Mouse (Mus musculus): Measurements from ENCODE around the gene Vmn1r191. TPM values are rescaled to one million over a fixed set of nuclear protein-coding genes. Genes with fewer than 3 reads are reported as not detected.
"Not testable (repeated sequence)": the region's sequence is repeated elsewhere in the genome, so short reads cannot be mapped to it uniquely, and the experiment has no call there.

The Vmn1r191 gene
- total RNA-seq (2021): not detected
- long read RNA-seq: 0 reads

- no peak for DNase-seq (ENCODE audit: low spot score in 2 of 2)
Measured at GRCm38 (mm10) chr13:22183869-22184268, at the start of gene Vmn1r191. Vmn1r191 (minus strand) TSS chr13:22183969.

DNA sequence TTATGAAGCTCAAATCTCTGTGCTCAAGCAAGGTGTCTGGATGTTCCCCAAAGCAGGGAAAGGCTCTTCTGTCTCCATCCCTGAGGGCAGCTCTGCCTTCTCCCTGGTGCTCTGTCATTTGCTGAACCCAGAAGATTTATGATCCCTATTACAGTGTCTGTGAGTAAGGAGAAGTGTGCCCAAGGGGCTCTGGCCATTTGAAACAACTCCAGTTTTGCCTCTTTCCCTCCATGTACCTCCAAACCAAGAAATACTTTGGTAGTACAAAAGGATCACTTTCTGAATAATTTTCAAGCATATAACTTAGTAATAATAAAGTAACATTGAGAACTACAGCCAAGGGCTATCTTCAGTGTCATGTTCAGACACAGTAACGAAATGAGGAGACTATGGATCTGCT, 39.3 kb upstream of the Vmn1r191 start, which contains the start of gene Vmn1r193:
TSS of gene Vmn1r193 (minus strand) at position 101 of the 400 bp plus-strand sequence.
- DNase-seq (ENCODE audit: low spot score in 2 of 2): not testable (repeated sequence)

GRCm38 (mm10) chr13:22192756-22193155, 9.0 kb upstream of the Vmn1r191 start:
- DNase-seq (ENCODE audit: low spot score in 2 of 2): not testable (repeated sequence)

- DNase-seq (ENCODE audit: low spot score in 2 of 2): no peak
Measured at GRCm38 (mm10) chr13:22191041-22191440, 7.3 kb upstream of the Vmn1r191 start, which contains the start of gene Vmn1r192. Vmn1r192 (minus strand) TSS chr13:22191141.

- no peak for DNase-seq (ENCODE audit: low spot score in 2 of 2)
Measured at GRCm38 (mm10) chr13:22190385-22190784, 6.6 kb upstream of the Vmn1r191 start.

- DNase-seq (ENCODE audit: low spot score in 2 of 2): no peak
Measured at GRCm38 (mm10) chr13:22189313-22189712, 5.5 kb upstream of the Vmn1r191 start.

GRCm38 (mm10) chr13:22168416-22168815, 15.4 kb downstream of the Vmn1r191 start:
- no peak for DNase-seq (ENCODE audit: low spot score in 2 of 2)

DNA sequence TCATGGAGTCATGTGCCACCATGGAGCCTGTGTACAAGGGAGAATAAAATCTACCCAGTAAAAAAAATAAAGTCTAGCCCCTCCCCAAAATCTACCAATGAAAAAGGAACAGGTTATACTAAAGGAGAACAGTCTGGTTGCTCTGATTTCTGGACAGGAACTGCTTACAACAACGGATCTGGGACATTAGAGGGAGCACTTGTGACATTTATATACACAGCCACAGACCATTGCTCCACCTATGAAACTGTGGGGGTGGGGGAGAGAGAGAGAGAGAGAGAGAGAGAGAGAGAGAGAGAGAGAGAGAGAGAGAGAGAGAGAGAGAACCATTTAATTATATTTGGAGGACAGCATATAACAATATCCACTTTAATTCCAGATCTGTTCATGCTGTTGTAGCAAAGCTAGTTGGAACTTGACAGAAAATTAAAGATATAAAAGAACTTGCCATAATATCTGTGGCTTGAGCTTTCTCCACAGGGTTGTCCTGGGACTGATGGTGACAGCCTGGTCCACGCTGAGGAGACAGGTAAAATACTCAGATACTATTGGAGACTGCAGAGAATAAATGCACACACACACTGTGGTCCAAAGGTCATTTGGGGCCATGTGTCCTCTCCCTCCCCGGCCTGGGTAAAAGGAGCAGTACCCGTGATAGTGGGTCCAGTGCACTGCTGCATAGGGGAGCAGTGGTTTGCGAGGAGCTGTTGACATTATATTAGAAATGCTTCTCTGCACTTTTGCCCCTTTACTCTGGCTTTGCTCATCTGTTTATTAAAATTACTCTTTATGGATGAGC, 47.1 kb downstream of the Vmn1r191 start:
- DNase-seq (ENCODE audit: low spot score in 2 of 2): not testable (repeated sequence)

Small RNA genes within 50 kb of the gene (microRNA-seq; reads per million reads assigned to microRNA genes)
- gene Gm23282: 0 reads per million in 2 experiments
- gene Gm25084: 0 reads per million in 2 experiments

Other genes with a start within 250 kb of the Vmn1r191 start
- 1 to 10 TPM; 5.1 to 6.0 TPM for gene Zfp184, start 238.9 kb downstream of the Vmn1r191 start, total RNA-seq (2021)
- gene Pom121l2, start 202.8 kb downstream of the Vmn1r191 start, total RNA-seq (2021): under 1 TPM; 0.22 to 0.23 TPM
- gene Prss16, start 174.2 kb downstream of the Vmn1r191 start, total RNA-seq (2021): not detected
- 10 to 100 TPM; 64.1 to 78.6 TPM for gene Hist1h2ah, start 148.4 kb downstream of the Vmn1r191 start, total RNA-seq (2021)
- 10 to 100 TPM; 73.9 to 80.0 TPM for gene Hist1h2bk, start 148.1 kb downstream of the Vmn1r191 start, total RNA-seq (2021)
- gene Hist1h4i, start 142.6 kb downstream of the Vmn1r191 start, total RNA-seq (2021): 10 to 100 TPM; 51.2 to 53.7 TPM
- 10 to 100 TPM; 33.8 to 36.8 TPM for gene Hist1h2ag, start 141.0 kb downstream of the Vmn1r191 start, total RNA-seq (2021)
- gene Hist1h2bj, start 140.8 kb downstream of the Vmn1r191 start, total RNA-seq (2021): 10 to 100 TPM; 29.4 to 36.1 TPM
- gene Vmn1r188, start 99.5 kb downstream of the Vmn1r191 start, total RNA-seq (2021): not detected
- gene Vmn1r189, start 78.1 kb downstream of the Vmn1r191 start, total RNA-seq (2021): not detected
- not detected for gene Vmn1r192, start 7.2 kb upstream of the Vmn1r191 start, total RNA-seq (2021)
- gene Vmn1r193, start 39.2 kb upstream of the Vmn1r191 start, total RNA-seq (2021): not detected
- not detected for gene Vmn1r194, start 60.2 kb upstream of the Vmn1r191 start, total RNA-seq (2021)
- gene Vmn1r195, start 86.6 kb upstream of the Vmn1r191 start, total RNA-seq (2021): not detected
- gene Vmn1r196, start 106.0 kb upstream of the Vmn1r191 start, total RNA-seq (2021): not detected
- gene Vmn1r197, start 140.6 kb upstream of the Vmn1r191 start, total RNA-seq (2021): not detected
- not detected for gene Vmn1r198, start 166.4 kb upstream of the Vmn1r191 start, total RNA-seq (2021)
- gene Vmn1r199, start 195.8 kb upstream of the Vmn1r191 start, total RNA-seq (2021): not detected
- not detected for gene Vmn1r200, start 206.4 kb upstream of the Vmn1r191 start, total RNA-seq (2021)